Mouse (Mus musculus) liver, embryonic 11.5 days (tissue): ENCODE data around the gene Tmem156. TPM values are rescaled to one million over a fixed set of nuclear protein-coding genes. Genes with fewer than 3 reads are reported as not detected.

Experiments used
- ATAC-seq: fragments of 200-750 bp; cut with Nextera tagmentation; replicated peaks from 2 replicates; pipeline ENCODE4 v1.8.0; 2017; ENCODE audit warnings: moderate number of reproducible peaks, mild to moderate bottlenecking, moderate TSS enrichment, moderate library complexity; ENCODE audit not compliant: low FRiP score
- DNase-seq: peaks from one replicate; pipeline ENCODE4 v3.0.0-alpha.2; 2017; ENCODE audit warnings: low spot score
- H3K27ac ChIP-seq: fragments of 300-500 bp; sonication (generic); 2 replicates; pipeline ENCODE4 v1.5.1; 2014; ENCODE audit warnings: mild to moderate bottlenecking, low read depth, low read length, control low read depth
- H3K27me3 ChIP-seq: fragments of 300-500 bp; sonication (generic); replicated peaks from 2 replicates; pipeline ENCODE4 v1.6.1; 2014; ENCODE audit warnings: low read length, mixed read lengths; ENCODE audit not compliant: control insufficient read depth, insufficient read depth
- H3K36me3 ChIP-seq: fragments of 300-500 bp; sonication (generic); 2 replicates; pipeline ENCODE4 v1.6.1; 2014; ENCODE audit warnings: mild to moderate bottlenecking, low read length, moderate library complexity, mixed read lengths; ENCODE audit not compliant: control insufficient read depth, insufficient read depth
- H3K4me1 ChIP-seq: fragments of 300-500 bp; sonication (generic); replicated peaks from 2 replicates; pipeline ENCODE4 v1.6.1; 2014; ENCODE audit warnings: low read length, mixed read lengths; ENCODE audit not compliant: control insufficient read depth, insufficient read depth
- H3K4me2 ChIP-seq: fragments of 300-500 bp; sonication (generic); 2 replicates; pipeline ENCODE4 v1.6.1; 2014; ENCODE audit warnings: mild to moderate bottlenecking, control low read depth, moderate library complexity
- H3K4me3 ChIP-seq: fragments of 300-500 bp; sonication (generic); 2 replicates; pipeline ENCODE4 v1.5.1; 2014; ENCODE audit warnings: low read depth, low read length, control low read depth
- H3K9ac ChIP-seq: fragments of 300-500 bp; sonication (generic); 2 replicates; pipeline ENCODE4 v1.6.1; 2014; ENCODE audit warnings: low read depth, low read length, control low read depth
- H3K9me3 ChIP-seq: fragments of 300-500 bp; sonication (generic); 2 replicates; pipeline ENCODE4 v1.6.1; 2016; ENCODE audit warnings: low read length, inconsistent platforms, mixed read lengths; ENCODE audit not compliant: control insufficient read depth
- WGBS: fragments of 180-500 bp; shearing (Covaris S2); extraction: QIAGEN DNeasy Blood & Tissue Kit; methylation state at CpG from one replicate; pipeline ENCODE4 v1.1.7; 2014; 5-methylcytosine and 5-hydroxymethylcytosine counted together
- polyA plus RNA-seq: library from polyadenylated mRNA; unstranded; fragments of >200 nt; fragmentation: Nextera tagmentation; extraction: Ambion mirVana; gene quantifications from 2 replicates; pipeline ENCODE4 v1.2.1, GENCODE M21; 2014

The Tmem156 gene
- polyA plus RNA-seq, 1 experiment from 2014 or later, result 0.55 TPM

- DNase-seq, result no peak
- ATAC-seq, result no peak
Measured at GRCm38 (mm10) chr5:65093769-65094168, 1.8 kb upstream of the Tmem156 start.

GRCm38 (mm10) chr5:65091184-65091858 lies 611 bp downstream of the Tmem156 start:
- Histone ChIP-seq H3K27me3 (no peaks in the 10 kb centered on the region), H3K4me2 (peak overlapping the region; percentile 34; the same call in 1 of the 2 replicates), H3K36me3 (no peaks in the 10 kb centered on the region), H3K4me1 (no peaks in the 10 kb centered on the region), H3K9me3 (no peaks in the 10 kb centered on the region), H3K27ac (no peak overlapping the region), H3K4me3 (no peak overlapping the region), H3K9ac (no peak overlapping the region)
- ATAC-seq, result no peak
- 43% methylated on average over 11 of the region's 11 CpGs for WGBS
- no peak for DNase-seq

More at GRCm38 (mm10) chr5:65093769-65094168, 1.8 kb upstream of the Tmem156 start:
- Histone ChIP-seq H3K27me3 (no peaks in the 10 kb centered on the region), H3K36me3 (no peaks in the 10 kb centered on the region), H3K9ac (no peak overlapping the region), H3K9me3 (no peaks in the 10 kb centered on the region), H3K27ac (no peak overlapping the region), H3K4me2 (no peak overlapping the region), H3K4me3 (no peak overlapping the region), H3K4me1 (no peaks in the 10 kb centered on the region)

GRCm38 (mm10) chr5:65089707-65090106 lies 2.2 kb downstream of the Tmem156 start:
- Histone ChIP-seq H3K36me3 (no peaks in the 10 kb centered on the region), H3K4me2 (no peak overlapping the region), H3K27me3 (no peaks in the 10 kb centered on the region), H3K9ac (no peak overlapping the region), H3K4me1 (no peaks in the 10 kb centered on the region), H3K4me3 (no peak overlapping the region), H3K27ac (no peak overlapping the region), H3K9me3 (no peaks in the 10 kb centered on the region)
- no peak for DNase-seq
- WGBS, result 74% methylated on average over 3 of the region's 3 CpGs
- no peak for ATAC-seq

- DNase-seq (no peak), ATAC-seq (no peak)
- Histone ChIP-seq H3K4me3 (no peak overlapping the region), H3K4me2 (no peak overlapping the region), H3K4me1 (no peaks in the 10 kb centered on the region), H3K27ac (no peak overlapping the region), H3K9ac (no peak overlapping the region), H3K36me3 (no peaks in the 10 kb centered on the region), H3K9me3 (no peaks in the 10 kb centered on the region), H3K27me3 (no peaks in the 10 kb centered on the region)
- WGBS, result 78% methylated on average over 6 of the region's 6 CpGs
Measured at GRCm38 (mm10) chr5:65086522-65086921, 5.4 kb downstream of the Tmem156 start.

- no peak overlapping the region for H3K4me2 ChIP-seq
- H3K4me3 ChIP-seq, result no peak overlapping the region
- no peaks in the 10 kb centered on the region for H3K27me3 ChIP-seq
- 82% methylated on average over 4 of the region's 4 CpGs for WGBS
- H3K9me3 ChIP-seq, result no peaks in the 10 kb centered on the region
- no peaks in the 10 kb centered on the region for H3K4me1 ChIP-seq
- no peak for ATAC-seq
- H3K27ac ChIP-seq, result no peak overlapping the region
- no peak for DNase-seq
- no peaks in the 10 kb centered on the region for H3K36me3 ChIP-seq
- H3K9ac ChIP-seq, result no peak overlapping the region
Measured at GRCm38 (mm10) chr5:65081836-65082235, 10.1 kb downstream of the Tmem156 start.

GRCm38 (mm10) chr5:65079881-65080280 lies 12.1 kb downstream of the Tmem156 start:
- H3K4me2 ChIP-seq, result no peak overlapping the region
- no peak overlapping the region for H3K9ac ChIP-seq
- H3K4me1 ChIP-seq, result no peaks in the 10 kb centered on the region
- H3K9me3 ChIP-seq, result no peaks in the 10 kb centered on the region
- H3K27ac ChIP-seq, result no peak overlapping the region
- no peak for ATAC-seq
- no peaks in the 10 kb centered on the region for H3K36me3 ChIP-seq
- WGBS, result 67% methylated on average over 9 of the region's 9 CpGs
- H3K4me3 ChIP-seq, result no peak overlapping the region
- no peaks in the 10 kb centered on the region for H3K27me3 ChIP-seq
- DNase-seq, result no peak

- DNase-seq (no peak), ATAC-seq (no peak)
- Histone ChIP-seq H3K36me3 (no peaks in the 10 kb centered on the region), H3K4me1 (no peaks in the 10 kb centered on the region), H3K27me3 (no peaks in the 10 kb centered on the region), H3K4me2 (no peak overlapping the region), H3K4me3 (no peak overlapping the region), H3K9ac (no peak overlapping the region), H3K9me3 (no peaks in the 10 kb centered on the region), H3K27ac (no peak overlapping the region)
- 89% methylated on average over 4 of the region's 4 CpGs for WGBS
Measured at GRCm38 (mm10) chr5:65078081-65078480, 13.9 kb downstream of the Tmem156 start.

GRCm38 (mm10) chr5:65076748-65077147 lies 15.2 kb downstream of the Tmem156 start:
- Histone ChIP-seq H3K36me3 (no peaks in the 10 kb centered on the region), H3K9me3 (no peaks in the 10 kb centered on the region), H3K4me2 (no peak overlapping the region), H3K27me3 (no peaks in the 10 kb centered on the region), H3K9ac (no peak overlapping the region), H3K4me3 (no peak overlapping the region), H3K4me1 (no peaks in the 10 kb centered on the region), H3K27ac (no peak overlapping the region)
- WGBS, result 48% methylated on average over 3 of the region's 3 CpGs
- DNase-seq, result no peak
- no peak for ATAC-seq

GRCm38 (mm10) chr5:65076087-65076486 lies 15.8 kb downstream of the Tmem156 start:
- Histone ChIP-seq H3K36me3 (no peaks in the 10 kb centered on the region), H3K4me3 (no peak overlapping the region), H3K4me2 (no peak overlapping the region), H3K9ac (no peak overlapping the region), H3K27ac (no peak overlapping the region), H3K4me1 (no peaks in the 10 kb centered on the region), H3K27me3 (no peaks in the 10 kb centered on the region), H3K9me3 (no peaks in the 10 kb centered on the region)
- DNase-seq, result no peak
- WGBS, result 77% methylated on average over 2 of the region's 2 CpGs
- no peak for ATAC-seq
